Mouse (Mus musculus): ENCODE measurements at regions not wholly inside any gene's neighbourhood (a gene's known extent, or its start where the extent isn't known, plus 50 kb on each side); places are given as distances from the start of the nearest gene placed in this dataset.

DNA sequence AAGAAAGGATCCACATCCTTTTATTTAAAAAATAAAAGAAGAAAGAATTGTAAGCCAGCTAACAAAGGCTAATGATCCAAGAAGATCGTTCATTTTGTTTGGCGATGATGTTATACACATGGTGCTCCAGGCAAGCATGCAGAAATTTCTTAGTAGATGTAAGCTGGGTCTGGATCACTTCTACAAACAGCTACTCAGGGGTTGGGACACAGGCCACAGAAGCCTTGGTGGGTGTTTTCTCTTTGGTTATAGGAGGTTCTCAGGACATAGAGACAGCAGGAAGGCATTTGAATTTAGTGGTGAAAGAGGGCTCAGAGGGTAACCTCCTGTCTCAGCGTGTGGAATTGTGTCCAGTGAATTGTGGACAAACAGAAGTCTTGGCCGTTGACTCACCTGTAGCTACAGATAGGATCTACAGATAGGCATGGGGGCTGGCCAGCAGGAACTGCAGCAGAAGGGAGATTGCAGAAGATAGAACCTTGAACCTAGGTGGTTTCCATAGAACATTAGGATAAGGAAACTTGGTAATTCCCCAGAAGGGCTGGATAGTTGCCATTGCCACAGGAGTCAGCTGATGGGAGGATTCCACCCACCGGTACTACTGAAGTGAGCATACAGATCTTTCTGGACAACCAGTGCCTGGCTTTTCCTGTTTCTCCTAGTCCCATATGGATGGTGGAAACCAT, 80.5 kb downstream of the Calml3 start:
- H3K4me2 ChIP-seq (ENCODE audit: low read depth, low read length), result no peak overlapping the region
- ATAC-seq (replicated peaks; ENCODE audit: insufficient number of reproducible peaks, low FRiP score, low TSS enrichment, low read depth) (no peak), DNase-seq (ENCODE audit: low spot score) (no peak)
- no peak overlapping the region for H3K27ac ChIP-seq (replicated peaks; ENCODE audit: low read depth, low read length)
- H3K9ac ChIP-seq (replicated peaks; ENCODE audit: low read length), result no peak overlapping the region
- WGBS, result 88% methylated on average over 5 of the region's 5 CpGs
- H3K36me3 ChIP-seq (replicated peaks; ENCODE audit: control insufficient read depth, insufficient read depth, low read depth, low read length), result no peaks in the 10 kb centered on the region
- H3K27me3 ChIP-seq (ENCODE audit: control insufficient read depth, insufficient read depth, low read length), result no peaks in the 10 kb centered on the region
- no peaks in the 10 kb centered on the region for H3K9me3 ChIP-seq (replicated peaks; ENCODE audit: control insufficient read depth, low read length)
- no peaks in the 10 kb centered on the region for H3K4me1 ChIP-seq (ENCODE audit: control insufficient read depth, insufficient read depth, low read length)
- no peak overlapping the region for H3K4me3 ChIP-seq (ENCODE audit: low read depth, low read length)

DNA sequence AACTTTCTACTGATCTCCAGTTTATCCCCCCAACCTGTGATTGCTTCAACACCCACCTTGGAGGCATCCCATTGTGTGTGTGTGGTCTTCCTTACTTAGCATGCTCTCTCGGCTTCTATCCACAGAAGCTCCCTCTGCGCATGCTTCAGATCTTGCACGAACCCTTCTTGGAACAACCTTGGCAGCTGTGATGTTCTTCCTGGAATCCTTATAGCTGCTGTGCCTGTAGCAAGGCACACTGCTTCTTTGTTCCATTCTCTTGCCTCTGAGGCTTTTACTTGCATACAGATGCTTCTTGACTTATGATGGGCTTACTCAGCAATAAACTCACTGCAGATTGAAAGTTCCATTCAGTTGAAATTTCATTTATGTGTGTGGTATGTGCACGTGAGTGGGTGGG, 81.2 kb downstream of the Asb13 start:
- DNase-seq (ENCODE audit: low spot score) (no peak), ATAC-seq (replicated peaks; ENCODE audit: insufficient number of reproducible peaks, low FRiP score, low TSS enrichment, low read depth) (no peak)
- no peaks in the 10 kb centered on the region for H3K36me3 ChIP-seq (replicated peaks; ENCODE audit: control insufficient read depth, insufficient read depth, low read depth, low read length)
- no peak overlapping the region for H3K27ac ChIP-seq (replicated peaks; ENCODE audit: low read depth, low read length)
- no peaks in the 10 kb centered on the region for H3K27me3 ChIP-seq (ENCODE audit: control insufficient read depth, insufficient read depth, low read length)
- no peaks in the 10 kb centered on the region for H3K4me1 ChIP-seq (ENCODE audit: control insufficient read depth, insufficient read depth, low read length)
- no peak overlapping the region for H3K4me3 ChIP-seq (ENCODE audit: low read depth, low read length)
- no peak overlapping the region for H3K9ac ChIP-seq (replicated peaks; ENCODE audit: low read length)
- no peak overlapping the region for H3K4me2 ChIP-seq (ENCODE audit: low read depth, low read length)
- no peaks in the 10 kb centered on the region for H3K9me3 ChIP-seq (replicated peaks; ENCODE audit: control insufficient read depth, low read length)
- whole genome bisulfite sequencing, result 87% methylated on average over 4 of the region's 4 CpGs

DNA sequence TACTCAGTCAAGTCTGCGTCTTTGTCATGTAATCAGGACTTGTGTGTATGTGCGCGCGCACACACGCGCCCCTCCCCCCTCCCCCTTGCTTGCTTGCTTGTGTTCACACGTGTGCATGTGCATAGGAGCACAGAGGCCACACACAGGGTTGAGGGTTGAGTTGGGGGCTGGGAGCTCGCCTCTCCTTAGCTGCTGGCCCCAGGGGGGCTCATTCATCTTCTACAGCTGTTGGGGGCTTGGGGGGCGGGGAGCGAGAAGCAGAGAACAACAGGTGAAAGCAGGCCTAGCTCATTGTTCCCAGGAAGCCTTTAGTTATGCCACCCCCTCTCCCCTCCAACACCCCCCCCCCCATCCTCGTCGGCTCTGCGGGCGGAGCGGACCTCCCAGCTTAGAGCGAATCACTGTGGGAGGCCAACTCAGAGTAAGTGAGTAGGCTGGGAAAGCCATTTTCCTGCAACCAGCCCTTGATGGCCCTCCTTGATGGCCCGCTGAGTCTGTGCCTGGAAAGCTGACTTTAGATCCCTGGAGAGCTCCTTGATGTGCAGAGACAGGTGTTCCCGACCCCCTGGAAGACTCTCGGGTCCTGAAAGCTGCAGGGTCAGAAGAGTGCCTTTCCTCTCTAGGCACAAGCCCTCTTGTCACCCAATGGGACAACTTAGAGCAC, 78.8 kb downstream of the Asb13 start:
- Histone ChIP-seq H3K9ac (replicated peaks; ENCODE audit: low read length) (no peak overlapping the region), H3K4me1 (ENCODE audit: control insufficient read depth, insufficient read depth, low read length) (0 out of 2 replicates have a peak, but pooled peaks cover 2% of the 10 kb centered on the region), H3K36me3 (replicated peaks; ENCODE audit: control insufficient read depth, insufficient read depth, low read depth, low read length) (no peaks in the 10 kb centered on the region), H3K27ac (replicated peaks; ENCODE audit: low read depth, low read length) (0 out of 2 replicates have a peak overlapping the region, but pooled peaks have one; percentile 63), H3K4me2 (ENCODE audit: low read depth, low read length) (no peak overlapping the region; the same call in 1 of the 2 replicates), H3K27me3 (ENCODE audit: control insufficient read depth, insufficient read depth, low read length) (no peaks in the 10 kb centered on the region), H3K4me3 (ENCODE audit: low read depth, low read length) (no peak overlapping the region), H3K9me3 (replicated peaks; ENCODE audit: control insufficient read depth, low read length) (no peaks in the 10 kb centered on the region)
- ATAC-seq (replicated peaks; ENCODE audit: insufficient number of reproducible peaks, low FRiP score, low TSS enrichment, low read depth) (peak; percentile 84), DNase-seq (ENCODE audit: low spot score) (peak; percentile 76)
- 11% methylated on average over 19 of the region's 19 CpGs for WGBS

DNA sequence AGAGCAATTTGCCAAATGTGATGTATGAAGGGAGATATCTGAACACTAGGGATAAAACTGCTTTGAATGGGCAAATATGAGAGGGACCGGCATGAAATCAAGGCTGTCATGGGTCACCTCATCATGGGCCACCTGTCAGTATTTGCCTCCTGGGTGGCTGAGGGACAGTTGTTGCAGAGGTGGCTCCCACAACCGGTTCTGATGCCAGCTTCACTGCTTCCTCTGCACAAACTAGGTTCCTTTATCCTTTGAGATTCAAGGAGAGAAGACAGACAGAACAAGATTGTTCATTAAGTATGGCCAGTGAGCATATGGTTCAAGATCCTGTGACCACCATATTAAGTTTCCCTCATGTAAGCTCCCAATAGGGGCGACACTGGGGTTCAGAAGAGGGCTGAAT, 78.3 kb downstream of the Asb13 start:
- H3K4me2 ChIP-seq (ENCODE audit: low read depth, low read length), result no peak overlapping the region
- WGBS, result 28% methylated on average over 3 of the region's 3 CpGs
- no peak overlapping the region for H3K27ac ChIP-seq (replicated peaks; ENCODE audit: low read depth, low read length)
- no peaks in the 10 kb centered on the region for H3K36me3 ChIP-seq (replicated peaks; ENCODE audit: control insufficient read depth, insufficient read depth, low read depth, low read length)
- H3K27me3 ChIP-seq (ENCODE audit: control insufficient read depth, insufficient read depth, low read length), result no peaks in the 10 kb centered on the region
- no peak overlapping the region for H3K9ac ChIP-seq (replicated peaks; ENCODE audit: low read length)
- no peak overlapping the region for H3K4me3 ChIP-seq (ENCODE audit: low read depth, low read length)
- ATAC-seq (replicated peaks; ENCODE audit: insufficient number of reproducible peaks, low FRiP score, low TSS enrichment, low read depth) (no peak), DNase-seq (ENCODE audit: low spot score) (no peak)
- no peaks in the 10 kb centered on the region for H3K9me3 ChIP-seq (replicated peaks; ENCODE audit: control insufficient read depth, low read length)
- 0 out of 2 replicates have a peak, but pooled peaks cover 2% of the 10 kb centered on the region for H3K4me1 ChIP-seq (ENCODE audit: control insufficient read depth, insufficient read depth, low read length)

DNA sequence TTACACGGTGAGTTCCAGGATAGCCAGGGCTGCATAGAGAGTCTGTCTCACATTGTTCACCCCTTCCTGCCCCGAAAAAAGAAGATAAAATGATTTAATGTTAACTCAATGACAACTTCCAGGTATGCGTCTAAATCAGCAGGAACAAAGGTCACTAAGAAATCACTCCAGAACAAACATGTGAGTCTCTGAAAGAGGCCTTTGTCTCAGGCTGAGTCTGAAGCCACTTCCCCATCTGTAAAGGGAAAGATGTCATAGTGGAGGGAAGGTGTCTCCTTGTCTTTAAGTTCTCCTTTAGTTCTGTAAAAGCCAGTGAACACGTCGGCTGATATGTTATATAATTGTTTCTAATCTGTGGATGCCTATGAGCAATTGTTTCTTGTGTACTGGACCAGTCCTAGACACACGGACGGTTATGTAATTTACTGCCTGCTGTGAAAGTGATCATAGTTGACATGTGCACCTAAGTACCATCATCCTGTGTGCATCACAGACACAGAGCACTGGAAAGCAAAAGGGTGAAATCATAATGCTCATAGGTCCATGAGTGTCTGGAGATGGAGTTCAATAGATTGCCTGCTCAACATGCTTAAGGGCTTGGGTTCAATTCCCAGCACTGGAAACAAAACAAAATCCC, 76.3 kb downstream of the Asb13 start:
- no peak overlapping the region for H3K9ac ChIP-seq (replicated peaks; ENCODE audit: low read length)
- H3K27me3 ChIP-seq (ENCODE audit: control insufficient read depth, insufficient read depth, low read length), result no peaks in the 10 kb centered on the region
- no peaks in the 10 kb centered on the region for H3K9me3 ChIP-seq (replicated peaks; ENCODE audit: control insufficient read depth, low read length)
- 43% methylated on average over 7 of the region's 7 CpGs for WGBS
- no peaks in the 10 kb centered on the region for H3K36me3 ChIP-seq (replicated peaks; ENCODE audit: control insufficient read depth, insufficient read depth, low read depth, low read length)
- no peak overlapping the region for H3K4me2 ChIP-seq (ENCODE audit: low read depth, low read length)
- H3K4me3 ChIP-seq (ENCODE audit: low read depth, low read length), result no peak overlapping the region
- no peak for ATAC-seq (replicated peaks; ENCODE audit: insufficient number of reproducible peaks, low FRiP score, low TSS enrichment, low read depth)
- 0 out of 2 replicates have a peak, but pooled peaks cover 2% of the 10 kb centered on the region for H3K4me1 ChIP-seq (ENCODE audit: control insufficient read depth, insufficient read depth, low read length)
- peak overlapping the region; percentile 70 for H3K27ac ChIP-seq (replicated peaks; ENCODE audit: low read depth, low read length)
- no peak for DNase-seq (ENCODE audit: low spot score)

DNA sequence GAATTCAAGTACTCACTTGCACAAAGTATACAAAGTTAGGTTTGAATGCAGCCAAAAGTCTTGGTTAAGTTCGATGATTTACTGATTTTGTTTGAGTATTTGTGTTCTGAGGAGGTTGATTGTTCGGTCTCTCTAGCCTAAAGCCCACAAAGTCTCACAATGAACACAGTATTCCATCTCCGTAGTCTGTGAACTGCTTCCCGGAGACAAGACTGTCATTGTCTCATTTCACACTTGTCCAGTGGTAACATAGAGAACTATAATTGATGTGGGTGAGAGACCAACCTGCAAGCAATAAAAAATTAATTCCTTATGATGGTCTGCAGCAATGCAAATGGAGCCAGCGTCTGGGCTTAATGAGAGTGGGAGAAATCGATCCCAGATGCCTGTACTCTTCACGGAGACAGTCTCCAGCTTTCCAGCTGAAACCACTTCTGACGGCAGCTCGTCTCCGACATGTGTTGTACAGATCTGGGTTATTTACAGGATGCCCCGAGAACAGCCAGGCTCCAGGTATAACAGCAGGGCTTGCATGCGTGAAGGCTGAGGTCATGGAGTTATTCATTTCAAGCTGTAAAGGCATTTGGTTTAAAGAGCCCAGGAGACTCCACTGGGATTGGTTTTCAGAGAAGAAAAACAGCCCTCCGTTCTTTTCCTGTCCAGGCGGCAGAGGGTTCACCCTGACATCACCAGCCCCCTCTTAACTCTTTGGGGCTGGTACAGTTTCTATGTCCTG, 75.2 kb downstream of the Asb13 start:
- Histone ChIP-seq H3K9me3 (replicated peaks; ENCODE audit: control insufficient read depth, low read length) (no peaks in the 10 kb centered on the region), H3K36me3 (replicated peaks; ENCODE audit: control insufficient read depth, insufficient read depth, low read depth, low read length) (no peaks in the 10 kb centered on the region), H3K9ac (replicated peaks; ENCODE audit: low read length) (no peak overlapping the region), H3K27me3 (ENCODE audit: control insufficient read depth, insufficient read depth, low read length) (no peaks in the 10 kb centered on the region), H3K4me2 (ENCODE audit: low read depth, low read length) (peak overlapping the region; percentile 20; the same call in 1 of the 2 replicates), H3K4me3 (ENCODE audit: low read depth, low read length) (no peak overlapping the region), H3K27ac (replicated peaks; ENCODE audit: low read depth, low read length) (peak overlapping the region; percentile 70), H3K4me1 (ENCODE audit: control insufficient read depth, insufficient read depth, low read length) (0 out of 2 replicates have a peak, but pooled peaks cover 2% of the 10 kb centered on the region)
- WGBS, result 22% methylated on average over 14 of the region's 14 CpGs
- DNase-seq (ENCODE audit: low spot score) (peak; percentile 95), ATAC-seq (replicated peaks; ENCODE audit: insufficient number of reproducible peaks, low FRiP score, low TSS enrichment, low read depth) (peak; percentile 87)
